Mouse (Mus musculus) liver, embryonic 14.5 days (tissue): ENCODE data around the gene Slc39a9. TPM values are rescaled to one million over a fixed set of nuclear protein-coding genes. Genes with fewer than 3 reads are reported as not detected.

ENCODE experiments used
- ATAC-seq: fragments of 200-750 bp; cut with Nextera tagmentation; 2 replicates; pipeline ENCODE4 v1.8.0; 2017; ENCODE audit warnings: moderate number of reproducible peaks, mild to moderate bottlenecking, moderate library complexity; ENCODE audit not compliant: insufficient read depth
- DNase-seq, 3 experiments: peaks; one replicate each; pipeline ENCODE4 v3.0.0-alpha.2; 2012 to 2013; ENCODE audit warnings: low read depth in 3 of 3, low spot score in 3 of 3
- H3K27ac ChIP-seq: fragments of 300-500 bp; sonication (generic); 2 replicates; pipeline ENCODE4 v1.5.1; 2014; ENCODE audit warnings: moderate library complexity, mild to moderate bottlenecking, control low read depth, inconsistent platforms
- H3K27me3 ChIP-seq: fragments of 300-500 bp; sonication (generic); 2 replicates; pipeline ENCODE4 v1.6.1; 2014; ENCODE audit warnings: mild to moderate bottlenecking, low read length, moderate library complexity; ENCODE audit not compliant: control insufficient read depth, insufficient read depth
- H3K36me3 ChIP-seq: fragments of 300-500 bp; sonication (generic); replicated peaks from 2 replicates; pipeline ENCODE4 v1.6.1; 2014; ENCODE audit warnings: low read depth; ENCODE audit not compliant: control insufficient read depth, insufficient read depth
- H3K4me1 ChIP-seq, 2 experiments: fragments of 200-500 bp in 1 of 2; fragments of 300-500 bp in 1 of 2; sonication (generic) in 1 of 2; replicated peaks; 2 replicates each; pipeline ENCODE4 v1.6.1; 2012 to 2014; ENCODE audit warnings: antibody characterized with exemption in 1 of 2, inconsistent platforms in 1 of 2, low read length in 1 of 2; ENCODE audit not compliant: control insufficient read depth in 2 of 2, insufficient read depth in 2 of 2
- H3K4me2 ChIP-seq: fragments of 300-500 bp; sonication (generic); 2 replicates; pipeline ENCODE4 v1.6.1; 2014; ENCODE audit warnings: low read depth, mild to moderate bottlenecking, control low read depth, moderate library complexity
- H3K4me3 ChIP-seq, 2 experiments: fragments of 200-500 bp in 1 of 2; fragments of 300-500 bp in 1 of 2; sonication (generic) in 1 of 2; 2 replicates each; pipeline ENCODE4 v1.5.1; 2012 to 2014; ENCODE audit warnings: low read depth in 2 of 2, low read length in 2 of 2, mild to moderate bottlenecking in 2 of 2, control low read depth in 1 of 2, inconsistent platforms in 1 of 2, moderate library complexity in 1 of 2; ENCODE audit not compliant: insufficient read depth in 1 of 2
- H3K9ac ChIP-seq: fragments of 300-500 bp; sonication (generic); replicated peaks from 2 replicates; pipeline ENCODE4 v1.6.1; 2014; ENCODE audit warnings: mild to moderate bottlenecking, control low read depth, moderate library complexity
- H3K9me3 ChIP-seq: fragments of 300-500 bp; sonication (generic); 2 replicates; pipeline ENCODE4 v1.6.1; 2016; ENCODE audit warnings: low read length, mixed read lengths; ENCODE audit not compliant: control insufficient read depth
- CTCF ChIP-seq: IDR thresholded peaks from 2 replicates; pipeline ENCODE4 v1.5.1; 2016; ENCODE audit warnings: antibody characterized with exemption, low read depth, control low read depth
- EP300 ChIP-seq: IDR thresholded peaks from 2 replicates; pipeline ENCODE4 v1.6.1; 2016; ENCODE audit warnings: antibody characterized with exemption, low read depth
- WGBS: fragments of 180-500 bp; shearing (Covaris S2); extraction: QIAGEN DNeasy Blood & Tissue Kit; methylation state at CpG from one replicate; pipeline ENCODE4 v1.1.7; 2014; ENCODE audit not compliant: insufficient replicate concordance; 5-methylcytosine and 5-hydroxymethylcytosine counted together
- polyA plus RNA-seq, 2 experiments: library from polyadenylated mRNA; depleted of rRNA in 1 of 2; stranded (reverse) in 1 of 2; unstranded in 1 of 2; fragments of >200 nt; fragmentation: Nextera tagmentation in 1 of 2; extraction: Ambion mirVana in 1 of 2; gene quantifications; 2 replicates each; pipeline versions ENCODE4 v1.2.1 to v1.2.3; 2012 to 2014

Gene Slc39a9
- polyA plus RNA-seq, 2 experiments = 9.6 to 10.1 TPM

GRCm38 (mm10) chr12:80620501-80620900 is 23.2 kb upstream of the Slc39a9 start:
- Histone ChIP-seq H3K4me2 (no peak overlapping the region), H3K4me1 (no peaks in the 10 kb centered on the region), H3K27me3 (no peaks in the 10 kb centered on the region), H3K27ac (no peak overlapping the region), H3K9ac (no peak overlapping the region), H3K36me3 (no peaks in the 10 kb centered on the region), H3K4me3 (no peak overlapping the region), H3K9me3 (no peaks in the 10 kb centered on the region)
- DNase-seq (no peak), ATAC-seq (no peak)
- 43% methylated on average over 5 of the region's 5 CpGs for WGBS
- no peak for TF ChIP-seq CTCF
- no peak for TF ChIP-seq EP300

GRCm38 (mm10) chr12:80631790-80632189 is 11.9 kb upstream of the Slc39a9 start:
- H3K4me3 ChIP-seq = no peak overlapping the region
- TF ChIP-seq EP300 (no peak), CTCF (no peak)
- H3K9ac ChIP-seq = no peak overlapping the region
- no peaks in the 10 kb centered on the region for H3K9me3 ChIP-seq
- no peak for DNase-seq
- H3K27me3 ChIP-seq = no peaks in the 10 kb centered on the region
- peaks cover 37% of the 10 kb centered on the region for H3K36me3 ChIP-seq
- ATAC-seq = no peak
- H3K4me1 ChIP-seq = no peaks in the 10 kb centered on the region
- H3K27ac ChIP-seq = no peak overlapping the region
- no peak overlapping the region for H3K4me2 ChIP-seq
- WGBS = 80% methylated on average over 5 of the region's 5 CpGs

GRCm38 (mm10) chr12:80642725-80643692 is 674 bp upstream of the Slc39a9 start:
- peaks cover 20 to 30% of the 10 kb centered on the region in 2 experiments for H3K4me1 ChIP-seq
- peak overlapping the region; percentile 96 for H3K4me2 ChIP-seq
- DNase-seq (peak; percentile 66 to 72 (median 66)), ATAC-seq (peak; percentile 48)
- H3K9me3 ChIP-seq = no peaks in the 10 kb centered on the region
- H3K9ac ChIP-seq = peak overlapping the region; percentile 98
- WGBS = 1% methylated on average over 48 of the region's 48 CpGs
- H3K4me3 ChIP-seq = peak overlapping the region; percentile 92 to 100
- no peak for TF ChIP-seq EP300
- TF ChIP-seq CTCF = peak; percentile 94
- no peaks in the 10 kb centered on the region for H3K27me3 ChIP-seq
- peak overlapping the region; percentile 55 for H3K27ac ChIP-seq
- peaks cover 36% of the 10 kb centered on the region for H3K36me3 ChIP-seq

GRCm38 (mm10) chr12:80644506-80644868 is 804 bp downstream of the Slc39a9 start:
- no peak for ATAC-seq
- TF ChIP-seq EP300 (no peak), CTCF (no peak)
- 7% methylated on average over 18 of the region's 18 CpGs for WGBS
- Histone ChIP-seq H3K36me3 (peaks cover 21% of the 10 kb centered on the region), H3K4me3 (peak overlapping the region; percentile 92 to 100), H3K4me2 (peak overlapping the region; percentile 96), H3K27me3 (no peaks in the 10 kb centered on the region), H3K27ac (peak overlapping the region; percentile 20; the same call in 1 of the 2 replicates), H3K9ac (peak overlapping the region; percentile 98), H3K9me3 (no peaks in the 10 kb centered on the region), H3K4me1 (peaks cover 20 to 30% of the 10 kb centered on the region in 2 experiments)
- no peak for DNase-seq

- Histone ChIP-seq H3K9me3 (no peaks in the 10 kb centered on the region), H3K4me3 (peak overlapping the region in 1 of 2 experiments; percentile 100; a peak in 1 of 4 replicates), H3K4me1 (peaks cover 23 to 30% of the 10 kb centered on the region in 2 experiments), H3K27me3 (no peaks in the 10 kb centered on the region), H3K27ac (no peak overlapping the region), H3K9ac (no peak overlapping the region), H3K4me2 (peak overlapping the region; percentile 96), H3K36me3 (peaks cover 4% of the 10 kb centered on the region; the same call in 1 of the 2 replicates)
- no peak for DNase-seq
- TF ChIP-seq EP300 = no peak
- no peak for TF ChIP-seq CTCF
- ATAC-seq = no peak
- WGBS = 82% methylated on average over 3 of the region's 3 CpGs
Observed at GRCm38 (mm10) chr12:80646377-80646776, 2.7 kb downstream of the Slc39a9 start.
